In the genomic region with DNA sequence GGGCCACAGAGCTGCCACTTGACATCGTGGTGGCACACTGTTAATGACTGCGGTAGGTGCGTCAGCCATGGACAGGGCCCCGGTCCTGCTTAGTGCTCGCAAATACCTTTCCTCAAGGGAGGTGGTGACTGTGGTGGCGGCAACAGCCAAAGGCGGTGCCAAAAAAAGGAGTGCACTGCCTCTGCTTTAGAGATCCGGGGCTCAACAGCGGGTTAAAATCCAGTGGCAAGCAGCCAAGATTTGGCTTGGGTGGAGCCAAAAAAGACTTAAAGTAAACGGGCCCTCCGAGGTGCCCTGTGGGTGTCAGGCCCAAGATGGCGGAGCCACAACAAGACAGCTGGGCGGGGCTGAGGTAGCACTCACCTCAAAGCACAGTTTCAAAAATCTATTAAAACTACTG, we compare ENCODE assay signal across 25 mouse cellular contexts. TPM values are rescaled to one million over a fixed set of nuclear protein-coding genes. Genes with fewer than 3 reads are reported as not detected.
"Had no signal": no experiment of that assay in that cellular context is flagged by ENCODE, and none has a peak within 500 bp of the region (broad histone marks: within the 10 kb centered on the region; RNA-seq: fewer than 3 reads in every experiment).

No protein-coding gene starts in this region.

- H3K9ac ChIP-seq: embryonic facial prominence, embryonic 12.5 days; embryonic facial prominence, embryonic 13.5 days; embryonic facial prominence, embryonic 15.5 days; forebrain, embryonic 12.5 days; forebrain, embryonic 13.5 days; forebrain, embryonic 15.5 days; forebrain, postnatal 0 days had no signal

- H3K27me3 ChIP-seq: embryonic facial prominence, embryonic 12.5 days; embryonic facial prominence, embryonic 13.5 days; embryonic facial prominence, embryonic 15.5 days; forebrain, embryonic 12.5 days; forebrain, embryonic 13.5 days; forebrain, embryonic 15.5 days had no signal

- H3K4me3 ChIP-seq: embryonic facial prominence, embryonic 10.5 days; embryonic facial prominence, embryonic 12.5 days; embryonic facial prominence, embryonic 13.5 days; embryonic facial prominence, embryonic 15.5 days; erythroblast, embryonic 14.5 days; forebrain, embryonic 10.5 days; forebrain, embryonic 12.5 days; forebrain, embryonic 13.5 days; forebrain, embryonic 15.5 days; gastrocnemius, adult 2 months; heart, adult 2 months had no signal

- H3K27ac ChIP-seq: embryonic facial prominence, embryonic 10.5 days; embryonic facial prominence, embryonic 12.5 days; embryonic facial prominence, embryonic 13.5 days; embryonic facial prominence, embryonic 15.5 days; forebrain, embryonic 10.5 days; forebrain, embryonic 12.5 days; forebrain, embryonic 13.5 days; forebrain, embryonic 15.5 days; gastrocnemius, adult 2 months; heart, adult 2 months had no signal

- DNase-seq: cerebellum, adult 9-11 months; cerebellum, postnatal 36 days; embryo, embryonic 11 days; forebrain, postnatal 0 days; gastrocnemius, adult 2 months; gastrocnemius, postnatal 10 days; gastrocnemius, postnatal 14 days; gastrocnemius, postnatal 25 days; gastrocnemius, postnatal 36 days; heart, adult 11 months; heart, adult 18-20 months; heart, adult 2 months had no signal

- H3K36me3 ChIP-seq: embryonic facial prominence, embryonic 12.5 days; embryonic facial prominence, embryonic 15.5 days; forebrain, embryonic 12.5 days; forebrain, embryonic 15.5 days had no signal

- H3K4me1 ChIP-seq: embryonic facial prominence, embryonic 10.5 days; embryonic facial prominence, embryonic 12.5 days; embryonic facial prominence, embryonic 13.5 days; embryonic facial prominence, embryonic 15.5 days; forebrain, embryonic 10.5 days; forebrain, embryonic 12.5 days; forebrain, embryonic 13.5 days; forebrain, embryonic 15.5 days had no signal

- H3K4me2 ChIP-seq: embryonic facial prominence, embryonic 12.5 days; embryonic facial prominence, embryonic 13.5 days; embryonic facial prominence, embryonic 15.5 days; forebrain, embryonic 12.5 days; forebrain, embryonic 13.5 days; forebrain, embryonic 15.5 days had no signal

- ATAC-seq: forebrain, embryonic 13.5 days; forebrain, embryonic 14.5 days; forebrain, embryonic 15.5 days; forebrain, embryonic 16.5 days; forebrain, postnatal 0 days had no signal

RNA-seq across cellular contexts. Expression of a gene that starts 7.7 kb away (rescaled TPM):
- total RNA-seq: common myeloid progenitor, adult 5-6 weeks; granulocyte monocyte progenitor cell, adult 5-6 weeks had no signal
- polyA plus RNA-seq: erythroblast, embryonic 14.5 days had no signal
